Mouse (Mus musculus) forebrain, embryonic 15.5 days (tissue): ENCODE results near the gene Trim26. TPM values are rescaled to one million over a fixed set of nuclear protein-coding genes. Genes with fewer than 3 reads are reported as not detected.
A peak's percentile ranks its signal among the peaks of the same experiment; 100 is the strongest.
"Not testable (repeated sequence)": the region's sequence is repeated elsewhere in the genome, so short reads cannot be mapped to it uniquely, and the experiment has no call there.

Source experiments
- ATAC-seq: fragments of 200-750 bp; cut with Nextera tagmentation; replicated peaks from 2 replicates; pipeline ENCODE4 v1.8.0; 2017; ENCODE audit warnings: mild to moderate bottlenecking, moderate TSS enrichment, moderate library complexity
- H3K27ac ChIP-seq: fragments of 300-500 bp; sonication (generic); replicated peaks from 2 replicates; pipeline ENCODE4 v1.5.1; 2015; ENCODE audit warnings: mild to moderate bottlenecking, inconsistent platforms
- H3K27me3 ChIP-seq: fragments of 300-500 bp; sonication (generic); 2 replicates; pipeline ENCODE4 v1.6.1; 2015; ENCODE audit warnings: inconsistent platforms
- H3K36me3 ChIP-seq: fragments of 300-500 bp; sonication (generic); 2 replicates; pipeline ENCODE4 v1.6.1; 2015; ENCODE audit warnings: mild to moderate bottlenecking, inconsistent platforms
- H3K4me1 ChIP-seq: fragments of 300-500 bp; sonication (generic); 2 replicates; pipeline ENCODE4 v1.6.1; 2015; ENCODE audit warnings: inconsistent platforms
- H3K4me2 ChIP-seq: fragments of 300-500 bp; sonication (generic); replicated peaks from 2 replicates; pipeline ENCODE4 v1.6.1; 2015; ENCODE audit warnings: mild to moderate bottlenecking, inconsistent platforms
- H3K4me3 ChIP-seq: fragments of 300-500 bp; sonication (generic); 2 replicates; pipeline ENCODE4 v1.5.1; 2015; ENCODE audit warnings: mild to moderate bottlenecking, inconsistent platforms
- H3K9ac ChIP-seq: fragments of 300-500 bp; sonication (generic); replicated peaks from 2 replicates; pipeline ENCODE4 v1.6.1; 2015; ENCODE audit warnings: mild to moderate bottlenecking, inconsistent platforms
- H3K9me3 ChIP-seq: fragments of 300-500 bp; sonication (generic); 2 replicates; pipeline ENCODE4 v1.6.1; 2016; ENCODE audit warnings: inconsistent platforms
- WGBS: fragments of 180-500 bp; shearing (Covaris S2); methylation state at CpG from one replicate; pipeline ENCODE4 v1.1.7; 2015; ENCODE audit warnings: mixed read lengths; 5-methylcytosine and 5-hydroxymethylcytosine counted together
- polyA plus RNA-seq: library from polyadenylated mRNA; unstranded; fragments of >200 nt; fragmentation: Nextera tagmentation; extraction: Ambion mirVana; gene quantifications from 2 replicates; pipeline ENCODE4 v1.2.1, GENCODE M21; 2015

Trim26 gene
- polyA plus RNA-seq: 34.2 and 36.0 TPM in 2 replicates

DNA sequence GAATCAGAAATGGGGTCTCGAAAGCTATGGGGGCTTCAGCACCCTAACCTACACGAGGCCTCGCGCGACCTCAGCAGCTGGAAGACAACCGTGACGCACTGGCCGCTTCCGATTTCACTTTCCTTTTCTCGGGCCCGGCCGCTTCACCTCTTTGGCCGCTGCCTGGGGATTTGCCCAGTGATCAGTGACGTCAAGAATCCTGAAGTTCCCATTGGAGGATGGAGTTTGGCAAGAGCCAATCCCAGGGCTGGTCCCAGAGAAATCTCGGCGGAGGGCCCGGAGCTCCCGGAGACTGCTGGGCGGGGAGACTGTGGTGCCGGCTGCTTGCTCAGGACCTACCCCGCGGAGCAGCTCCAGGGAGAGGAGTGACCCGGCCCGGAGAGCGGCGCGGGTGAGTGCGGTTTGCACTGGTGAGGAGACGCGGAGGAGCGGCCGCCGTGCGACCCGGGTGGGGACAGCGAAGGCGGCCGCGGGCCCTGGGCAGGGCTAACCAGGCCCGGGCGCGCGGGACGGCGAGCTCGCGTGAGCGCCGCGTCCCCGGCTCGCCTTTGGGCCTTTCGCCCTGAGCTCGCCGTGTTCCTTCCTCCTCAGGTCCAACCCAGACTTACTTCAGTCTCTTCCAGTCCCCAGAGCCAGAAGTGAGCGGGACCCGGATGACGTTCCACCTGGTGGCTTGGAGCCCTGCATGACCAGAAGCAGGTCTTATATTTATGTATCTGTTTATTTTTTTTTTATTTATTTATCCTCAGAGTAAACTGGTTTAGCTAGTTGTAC, at the start of gene Trim26:
TSS of gene Trim26 (plus strand) at position 261 of the 774 bp plus-strand sequence.
- Histone ChIP-seq H3K4me2 (peak within 1 kb of the TSS; percentile 66), H3K9ac (peak within 1 kb of the TSS; percentile 75), H3K4me3 (peak within 1 kb of the TSS; percentile 75), H3K4me1 (peaks cover 21% of the 10 kb centered on the region), H3K36me3 (no peaks in the 10 kb centered on the region), H3K9me3 (no peaks in the 10 kb centered on the region), H3K27ac (peak within 1 kb of the TSS; percentile 88), H3K27me3 (no peaks in the 10 kb centered on the region)
- ATAC-seq: peak; percentile 99
- WGBS: under 1% methylated on average over 57 of the region's 58 CpGs

GRCm38 (mm10) chr17:36788351-36788750, 48.6 kb upstream of the Trim26 start:
- Histone ChIP-seq H3K9me3 (no peaks in the 10 kb centered on the region), H3K36me3 (no peaks in the 10 kb centered on the region), H3K4me1 (no peaks in the 10 kb centered on the region), H3K27ac (no peak overlapping the region), H3K4me3 (no peak overlapping the region), H3K27me3 (no peaks in the 10 kb centered on the region), H3K4me2 (no peak overlapping the region), H3K9ac (no peak overlapping the region)
- 80% methylated on average over 2 of the region's 2 CpGs for WGBS
- ATAC-seq: 0 out of 2 replicates have a peak, but pooled peaks have one; percentile 39

DNA sequence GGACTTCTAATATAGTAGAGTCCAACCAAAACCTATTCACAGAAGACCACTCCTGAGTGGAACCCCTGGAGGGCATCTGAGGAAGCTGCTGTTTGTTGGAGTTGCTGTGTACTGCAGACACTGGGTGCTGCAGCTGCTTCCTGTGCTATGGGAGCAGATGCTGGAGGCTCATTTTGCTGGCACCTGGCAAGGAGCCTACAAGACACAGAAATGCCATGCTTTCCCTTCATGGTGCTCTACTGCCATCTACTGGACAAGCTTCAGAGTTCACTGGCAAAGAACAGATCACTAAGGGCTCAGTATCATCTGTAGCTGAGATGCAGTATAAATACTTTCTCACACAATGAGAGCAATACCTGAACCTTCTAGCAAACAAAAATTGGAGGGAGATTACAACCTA, 48.1 kb upstream of the Trim26 start:
- ATAC-seq: peak; percentile 88
- H3K4me2 ChIP-seq, H3K4me1 ChIP-seq, H3K27ac ChIP-seq, H3K27me3 ChIP-seq, H3K36me3 ChIP-seq, H3K4me3 ChIP-seq, H3K9me3 ChIP-seq, H3K9ac ChIP-seq: not testable (repeated sequence)

DNA sequence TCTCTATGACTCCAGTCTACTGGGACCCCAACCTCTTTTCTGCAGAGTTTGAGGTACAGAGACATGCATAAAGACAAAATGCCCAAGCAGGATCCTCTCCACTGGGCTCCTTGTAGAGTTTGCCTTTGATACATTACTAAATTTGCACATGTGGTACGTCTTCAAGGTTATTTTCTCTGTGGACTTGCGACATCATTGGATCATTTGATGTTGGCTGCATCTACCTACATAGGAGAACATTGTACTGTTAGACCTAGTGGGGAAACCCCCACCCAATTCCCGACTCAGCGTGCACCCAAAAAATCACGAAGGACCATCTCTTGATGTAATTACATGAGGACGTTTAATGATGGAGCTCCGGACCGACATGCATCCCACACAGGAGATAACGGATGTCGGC, 37.4 kb upstream of the Trim26 start:
- no peak overlapping the region for H3K4me3 ChIP-seq
- no peak overlapping the region for H3K9ac ChIP-seq
- ATAC-seq: no peak
- no peak overlapping the region for H3K27ac ChIP-seq
- H3K36me3 ChIP-seq: no peaks in the 10 kb centered on the region
- WGBS: 93% methylated on average over 10 of the region's 10 CpGs
- H3K27me3 ChIP-seq: no peaks in the 10 kb centered on the region
- no peak overlapping the region for H3K4me2 ChIP-seq
- no peaks in the 10 kb centered on the region for H3K9me3 ChIP-seq
- H3K4me1 ChIP-seq: no peaks in the 10 kb centered on the region

- not testable (repeated sequence) for ATAC-seq, H3K36me3 ChIP-seq, H3K4me2 ChIP-seq
Observed at GRCm38 (mm10) chr17:36799921-36800462, 36.9 kb upstream of the Trim26 start.

DNA sequence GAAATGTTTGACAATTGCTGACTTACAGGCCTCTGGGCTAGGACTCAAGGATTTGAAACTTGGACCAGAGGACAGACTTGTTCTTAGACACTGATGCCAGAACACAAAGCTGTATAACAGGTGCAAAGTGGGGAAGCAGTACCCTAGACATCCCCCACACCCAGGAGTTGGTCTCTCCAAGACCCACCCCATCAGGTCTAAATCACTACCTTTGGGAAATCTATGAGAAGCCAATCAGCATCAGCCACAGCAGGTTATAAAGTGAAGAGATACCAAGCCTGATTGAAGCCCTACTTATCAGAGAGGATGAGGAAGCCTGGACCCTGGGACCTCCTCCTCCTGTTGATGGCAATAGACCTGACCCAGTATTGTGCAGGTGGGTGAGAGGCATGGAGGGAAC, 25.1 kb upstream of the Trim26 start, which contains the start of gene H2-M10.6:
TSS of gene H2-M10.6 (plus strand) at position 301 of the 400 bp plus-strand sequence.
- no peak within 1 kb of the TSS for H3K9ac ChIP-seq
- H3K27me3 ChIP-seq: no peaks in the 10 kb centered on the region
- no peaks in the 10 kb centered on the region for H3K4me1 ChIP-seq
- H3K4me2 ChIP-seq: no peak within 1 kb of the TSS
- no peak within 1 kb of the TSS for H3K4me3 ChIP-seq
- no peak within 1 kb of the TSS for H3K27ac ChIP-seq
- ATAC-seq: no peak
- H3K9me3 ChIP-seq: no peaks in the 10 kb centered on the region
- H3K36me3 ChIP-seq: no peaks in the 10 kb centered on the region

More at GRCm38 (mm10) chr17:36799921-36800462, 36.9 kb upstream of the Trim26 start:
- not testable (repeated sequence) for H3K4me1 ChIP-seq, H3K9me3 ChIP-seq, H3K9ac ChIP-seq, H3K27me3 ChIP-seq, H3K27ac ChIP-seq, H3K4me3 ChIP-seq
- WGBS: 85% methylated on average over 4 of the region's 4 CpGs

DNA sequence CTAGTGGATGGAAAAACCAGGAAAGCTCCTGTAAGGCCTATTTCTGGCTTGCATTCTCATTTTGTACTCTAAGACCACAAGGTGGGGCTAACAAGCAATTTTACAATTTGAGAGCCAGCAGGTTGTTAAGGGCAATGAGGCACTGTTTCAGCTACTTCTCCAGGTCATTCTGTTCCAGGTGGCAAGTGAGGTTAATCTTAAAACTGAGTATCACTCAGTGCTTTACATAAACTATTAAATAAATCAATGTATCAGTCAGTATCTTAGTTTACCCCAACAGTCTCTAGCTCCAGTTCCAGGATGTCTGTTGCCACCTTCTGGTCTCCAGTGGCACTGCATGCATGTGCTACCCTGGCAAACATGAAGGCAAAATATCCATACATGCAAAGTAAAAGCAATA, 12.9 kb upstream of the Trim26 start:
- no peak overlapping the region for H3K27ac ChIP-seq
- no peak overlapping the region for H3K4me3 ChIP-seq
- H3K27me3 ChIP-seq: no peaks in the 10 kb centered on the region
- H3K4me2 ChIP-seq: no peak overlapping the region
- H3K9ac ChIP-seq: no peak overlapping the region
- ATAC-seq: no peak
- H3K36me3 ChIP-seq: no peaks in the 10 kb centered on the region
- no peaks in the 10 kb centered on the region for H3K9me3 ChIP-seq
- no peaks in the 10 kb centered on the region for H3K4me1 ChIP-seq

DNA sequence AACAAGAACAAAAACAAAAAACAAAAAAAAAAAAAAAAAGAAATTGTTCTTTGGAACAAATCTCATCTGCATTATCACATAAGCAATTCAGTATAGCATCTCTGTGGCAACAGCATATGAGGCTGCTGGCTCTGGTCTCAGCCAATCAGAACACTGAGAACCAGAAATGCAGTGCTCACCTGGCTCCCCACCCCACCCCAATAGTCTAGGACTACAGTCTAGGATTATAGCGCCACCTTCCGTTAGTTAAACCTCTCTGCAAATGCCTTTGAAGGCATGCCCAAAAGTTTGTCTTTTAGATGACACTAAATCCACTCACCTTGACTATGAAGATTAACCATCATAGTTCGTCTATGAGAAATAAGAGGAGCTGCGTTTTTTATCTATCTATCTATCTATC, 11.4 kb upstream of the Trim26 start:
- H3K4me3 ChIP-seq: no peak overlapping the region
- WGBS: 21% methylated on average over 4 of the region's 4 CpGs
- no peaks in the 10 kb centered on the region for H3K36me3 ChIP-seq
- no peak overlapping the region for H3K4me2 ChIP-seq
- ATAC-seq: peak; percentile 66
- H3K9me3 ChIP-seq: no peaks in the 10 kb centered on the region
- no peaks in the 10 kb centered on the region for H3K27me3 ChIP-seq
- H3K9ac ChIP-seq: no peak overlapping the region
- H3K27ac ChIP-seq: no peak overlapping the region
- no peaks in the 10 kb centered on the region for H3K4me1 ChIP-seq

DNA sequence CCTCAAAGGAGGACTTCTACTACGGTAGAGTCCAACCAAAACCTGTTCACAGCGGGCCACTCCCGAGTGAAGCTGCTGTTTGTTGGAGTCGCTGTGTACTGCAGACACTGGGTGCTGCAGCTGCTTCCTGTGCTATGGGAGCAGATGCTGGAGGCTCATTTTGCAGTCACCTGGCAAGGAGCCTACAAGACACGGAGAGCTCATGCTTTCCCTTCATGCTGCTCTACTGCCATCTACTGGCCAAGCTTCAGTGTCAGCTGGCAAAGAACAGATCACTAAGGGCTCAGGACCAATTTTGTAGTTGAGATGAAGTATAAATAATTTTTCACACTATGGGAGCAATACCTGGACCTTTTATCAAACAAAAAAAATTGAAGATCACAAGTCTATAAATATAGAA, 10.9 kb upstream of the Trim26 start:
- H3K9me3 ChIP-seq, H3K27me3 ChIP-seq, H3K9ac ChIP-seq, H3K36me3 ChIP-seq, H3K27ac ChIP-seq, H3K4me3 ChIP-seq, H3K4me1 ChIP-seq: not testable (repeated sequence)
- H3K4me2 ChIP-seq: 0 out of 2 replicates have a peak overlapping the region, but pooled peaks have one; percentile 26
- WGBS: 12% methylated on average over 5 of the region's 5 CpGs
- ATAC-seq: peak; percentile 89

DNA sequence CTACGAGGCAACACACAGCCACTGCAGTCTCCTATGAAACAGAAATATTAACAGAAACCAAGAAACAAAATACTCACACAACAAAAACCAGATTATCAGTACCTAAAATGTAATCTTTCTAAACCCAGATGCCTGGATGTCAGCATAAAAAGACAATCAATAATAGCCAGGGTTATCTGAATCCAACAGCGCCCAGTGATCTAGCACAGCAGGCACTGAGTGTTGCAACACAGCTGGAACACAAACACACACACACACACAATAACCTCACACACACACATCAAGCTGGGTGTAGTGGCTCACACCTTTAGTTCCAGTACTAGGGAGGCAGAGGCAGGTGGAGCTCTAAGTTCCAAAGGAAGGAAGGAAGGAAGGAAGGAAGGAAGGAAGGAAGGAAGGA, 8.4 kb upstream of the Trim26 start:
- no peak for ATAC-seq
- H3K36me3 ChIP-seq: no peaks in the 10 kb centered on the region
- no peaks in the 10 kb centered on the region for H3K9me3 ChIP-seq
- H3K27ac ChIP-seq: no peak overlapping the region
- H3K4me2 ChIP-seq: no peak overlapping the region
- no peaks in the 10 kb centered on the region for H3K4me1 ChIP-seq
- H3K27me3 ChIP-seq: no peaks in the 10 kb centered on the region
- WGBS: 85% methylated on average over 2 of the region's 2 CpGs
- no peak overlapping the region for H3K9ac ChIP-seq
- H3K4me3 ChIP-seq: no peak overlapping the region

DNA sequence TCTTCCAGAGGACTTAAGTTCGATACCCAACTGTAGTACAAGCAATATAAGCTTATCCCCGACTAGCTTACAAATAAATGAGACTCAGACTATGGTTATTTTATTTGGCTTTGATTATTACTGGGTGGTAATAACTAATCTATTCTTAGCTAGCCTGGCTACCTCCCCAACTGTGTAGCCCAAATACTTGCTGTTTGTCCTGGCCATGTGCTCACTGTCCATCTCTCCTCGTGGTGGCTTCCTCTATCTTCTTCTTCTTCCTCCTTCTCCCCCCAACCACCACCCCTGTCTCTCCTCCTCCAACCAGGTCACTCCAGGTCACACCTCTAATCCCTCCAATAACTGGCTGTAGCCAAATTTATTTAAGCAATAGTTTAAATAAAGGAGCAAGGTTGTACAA, 6.5 kb upstream of the Trim26 start:
- ATAC-seq: no peak
- Histone ChIP-seq H3K4me2 (no peak overlapping the region), H3K9ac (no peak overlapping the region), H3K27ac (no peak overlapping the region), H3K9me3 (no peaks in the 10 kb centered on the region), H3K4me3 (no peak overlapping the region), H3K36me3 (no peaks in the 10 kb centered on the region), H3K27me3 (no peaks in the 10 kb centered on the region), H3K4me1 (no peaks in the 10 kb centered on the region)
- WGBS: 78% methylated on average over 3 of the region's 3 CpGs

DNA sequence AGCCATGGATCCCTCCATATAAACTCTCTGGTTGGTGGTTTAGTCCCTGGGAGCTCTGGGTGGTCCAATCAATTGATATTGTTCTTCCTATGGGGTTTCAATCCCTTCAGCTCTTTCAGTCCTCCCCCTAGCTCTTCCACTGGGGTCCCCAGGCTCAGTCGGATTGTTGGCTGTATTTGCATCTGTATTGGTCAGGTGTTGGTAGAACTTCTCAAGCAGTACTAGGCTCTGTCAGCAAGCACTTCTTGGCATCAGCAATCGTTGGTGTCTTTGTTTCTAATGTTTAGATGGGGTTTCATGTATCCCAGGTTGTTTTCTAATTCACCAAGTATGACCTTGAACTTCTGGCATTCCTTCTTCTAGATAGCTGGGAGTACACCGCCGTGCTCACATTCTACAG, 4.2 kb upstream of the Trim26 start:
- no peaks in the 10 kb centered on the region for H3K27me3 ChIP-seq
- no peaks in the 10 kb centered on the region for H3K36me3 ChIP-seq
- no peak overlapping the region for H3K9ac ChIP-seq
- H3K4me3 ChIP-seq: no peak overlapping the region
- peaks cover 13% of the 10 kb centered on the region for H3K4me1 ChIP-seq
- H3K9me3 ChIP-seq: no peaks in the 10 kb centered on the region
- ATAC-seq: no peak
- WGBS: 62% methylated on average over 4 of the region's 4 CpGs
- no peak overlapping the region for H3K27ac ChIP-seq
- no peak overlapping the region for H3K4me2 ChIP-seq
